Mouse (Mus musculus) kidney, adult 18-20 months (tissue): Measurements from ENCODE around the gene Gm5475.
"Not testable (repeated sequence)": the region's sequence is repeated elsewhere in the genome, so short reads cannot be mapped to it uniquely, and the experiment has no call there.

Experiments used
- DNase-seq: peaks from one replicate; pipeline ENCODE4 v3.0.0; 2021

Gene Gm5475

DNA sequence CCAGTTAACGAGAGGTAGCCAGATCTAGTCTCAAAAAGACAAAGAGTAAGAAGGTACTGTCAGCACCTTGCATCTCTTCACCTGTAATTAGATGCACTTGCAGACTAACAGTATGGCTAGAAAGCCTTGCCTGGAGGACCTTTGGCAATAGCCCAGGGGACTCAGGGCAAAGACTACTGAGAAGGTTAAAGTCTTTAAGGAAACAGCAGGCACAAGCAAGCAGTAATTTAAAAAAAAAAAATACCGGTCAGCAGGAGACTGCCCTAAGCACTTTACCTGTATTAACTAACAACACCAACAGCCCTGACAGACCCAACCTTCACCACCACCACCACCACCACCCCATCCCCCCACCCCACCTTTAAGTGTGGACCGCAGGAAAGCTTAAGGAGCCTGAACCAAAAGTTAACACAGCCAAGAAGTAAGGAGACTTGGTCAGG is at the start of gene Gm5475:
Gene Gm5475 (plus strand): TSS at position 390 of the 440 bp plus-strand sequence.
- peak; percentile 69 for DNase-seq

- DNase-seq, result peak; percentile 71
Measured at GRCm38 (mm10) chr15:100375066-100375465, 46.9 kb upstream of the Gm5475 start.

DNA sequence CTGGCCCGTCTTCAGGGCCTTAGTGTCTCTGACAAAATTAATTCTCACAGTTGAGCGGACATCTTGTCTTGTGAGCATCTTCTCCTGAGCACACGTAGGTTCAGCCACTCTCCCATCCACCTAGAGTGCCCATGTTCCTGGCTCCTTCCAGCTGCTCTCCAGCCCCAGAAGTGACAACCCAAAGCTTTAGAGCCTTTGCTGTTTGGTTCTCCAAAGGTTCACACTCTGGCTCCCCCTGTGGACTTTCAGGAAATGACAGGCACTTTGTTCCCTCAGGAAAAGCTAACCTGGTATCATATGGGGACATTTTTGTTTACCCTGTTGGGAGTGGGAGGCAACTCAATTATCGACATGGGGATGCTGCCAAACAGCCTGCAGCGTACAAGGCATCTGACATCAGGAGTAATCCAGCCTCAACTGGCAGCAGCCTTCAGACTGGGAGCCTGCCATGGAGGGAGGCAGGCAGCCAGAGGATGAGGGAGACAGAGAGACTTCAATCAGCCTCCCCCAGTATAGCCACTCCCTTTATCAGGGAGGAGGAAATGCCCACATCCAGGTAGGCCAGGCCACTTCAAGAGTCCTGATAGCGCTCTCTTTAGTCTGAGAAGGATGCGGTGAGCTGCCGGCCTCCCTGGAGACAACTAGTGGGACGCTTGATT is 44.0 kb upstream of the Gm5475 start:
- not testable (repeated sequence) for DNase-seq

- DNase-seq, result no peak
Measured at GRCm38 (mm10) chr15:100379658-100380057, 42.3 kb upstream of the Gm5475 start.

- DNase-seq, result no peak
Measured at GRCm38 (mm10) chr15:100380104-100380503, 41.8 kb upstream of the Gm5475 start.

GRCm38 (mm10) chr15:100385705-100386104 is 36.2 kb upstream of the Gm5475 start:
- DNase-seq, result no peak

- no peak for DNase-seq
Measured at GRCm38 (mm10) chr15:100387544-100388223, 34.3 kb upstream of the Gm5475 start.

GRCm38 (mm10) chr15:100388224-100388835 is 33.6 kb upstream of the Gm5475 start:
- DNase-seq, result no peak

- DNase-seq, result no peak
Measured at GRCm38 (mm10) chr15:100388886-100389285, 33.1 kb upstream of the Gm5475 start.

DNA sequence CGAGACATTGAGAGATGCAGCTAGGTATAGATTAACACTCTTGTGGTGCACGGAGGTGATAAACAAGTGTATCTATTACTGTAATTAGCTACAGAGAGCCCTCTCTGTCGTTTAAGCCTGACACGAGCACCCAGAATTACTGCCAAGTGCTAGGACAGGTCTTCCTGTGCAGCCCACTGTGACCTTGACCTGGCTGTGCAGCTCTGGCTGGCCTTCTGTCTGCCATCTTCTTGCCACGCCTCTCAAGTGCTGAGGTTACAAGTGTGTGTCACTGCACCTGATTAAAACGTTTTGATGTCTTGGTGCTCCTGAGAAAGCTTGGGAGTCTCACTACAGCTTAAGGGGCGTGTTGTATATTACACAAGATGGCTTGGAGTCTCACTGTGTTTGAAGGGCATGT is 30.9 kb upstream of the Gm5475 start:
- DNase-seq, result no peak

DNA sequence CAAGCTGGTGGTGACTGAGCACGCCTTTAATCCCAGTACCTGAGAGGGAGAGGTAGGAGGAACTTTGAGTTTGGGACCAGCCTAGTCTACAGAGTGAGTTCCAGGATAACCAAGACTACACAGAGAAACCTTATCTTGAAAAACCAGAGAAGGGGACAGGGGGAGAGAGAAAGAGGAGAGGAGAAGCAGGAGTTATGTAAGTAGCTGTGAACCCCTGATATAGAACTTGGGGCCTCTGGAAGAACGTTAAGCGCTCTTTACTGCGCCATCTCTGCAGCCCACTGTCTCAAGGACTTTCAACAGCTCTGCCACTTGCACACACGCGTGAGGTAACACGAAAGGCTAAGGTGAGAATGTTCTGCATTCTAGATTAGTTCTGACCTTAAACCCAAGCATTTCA is 30.3 kb upstream of the Gm5475 start:
- DNase-seq, result no peak

DNA sequence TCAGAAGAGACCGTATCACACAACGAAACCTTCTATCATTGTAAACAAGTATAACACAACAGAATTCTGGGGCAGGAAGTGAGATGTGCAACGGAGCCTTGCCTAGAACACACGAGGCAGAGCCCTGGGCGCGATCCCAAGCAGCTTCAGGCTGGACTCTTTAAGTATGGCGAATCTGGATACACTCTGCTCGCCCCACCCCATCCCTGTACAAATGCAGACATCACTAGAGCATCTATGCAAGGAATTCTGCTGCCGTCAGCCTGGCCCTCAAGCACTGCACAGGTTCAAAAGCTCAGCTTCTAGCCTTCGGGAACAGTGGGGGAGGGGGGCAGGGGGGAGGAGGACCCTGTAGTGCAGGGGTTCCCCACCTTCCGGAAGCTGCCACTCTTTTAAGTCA is 28.9 kb upstream of the Gm5475 start:
- DNase-seq, result no peak

- no peak for DNase-seq
Measured at GRCm38 (mm10) chr15:100395561-100395960, 26.4 kb upstream of the Gm5475 start.

DNA sequence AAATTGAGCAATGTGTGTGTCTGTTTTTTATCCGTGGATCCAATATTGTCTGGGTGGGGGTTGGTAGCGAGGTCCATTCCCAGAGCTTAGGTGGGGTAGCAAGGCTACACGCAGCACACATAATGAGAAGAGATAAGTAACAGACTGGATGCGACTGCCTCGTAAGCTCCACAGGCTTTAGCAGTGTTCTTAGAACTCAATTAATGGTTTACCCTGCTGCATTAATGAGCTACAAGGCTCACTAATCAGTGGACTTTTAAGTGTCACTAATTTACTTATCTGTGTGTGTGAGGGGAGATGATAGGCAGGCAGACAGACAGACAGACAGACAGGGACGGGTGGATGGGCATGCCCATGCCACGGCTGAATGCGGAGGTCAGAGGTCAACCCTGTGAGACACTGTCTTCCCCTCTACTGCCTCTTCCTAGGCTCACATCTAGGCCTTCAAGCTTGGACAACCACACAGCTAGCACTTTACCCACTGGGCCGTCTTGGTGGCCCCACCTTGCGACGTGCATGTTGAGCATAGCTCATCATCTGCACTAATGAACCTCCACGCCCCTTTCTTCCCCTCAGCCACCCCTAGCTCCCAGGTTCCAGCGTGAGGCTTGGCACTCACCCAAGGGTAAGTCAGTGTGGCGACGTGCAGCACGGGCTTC is 21.2 kb upstream of the Gm5475 start:
- peak; percentile 73 for DNase-seq

GRCm38 (mm10) chr15:100401811-100402210 is 20.1 kb upstream of the Gm5475 start:
- peak; percentile 43 for DNase-seq

DNA sequence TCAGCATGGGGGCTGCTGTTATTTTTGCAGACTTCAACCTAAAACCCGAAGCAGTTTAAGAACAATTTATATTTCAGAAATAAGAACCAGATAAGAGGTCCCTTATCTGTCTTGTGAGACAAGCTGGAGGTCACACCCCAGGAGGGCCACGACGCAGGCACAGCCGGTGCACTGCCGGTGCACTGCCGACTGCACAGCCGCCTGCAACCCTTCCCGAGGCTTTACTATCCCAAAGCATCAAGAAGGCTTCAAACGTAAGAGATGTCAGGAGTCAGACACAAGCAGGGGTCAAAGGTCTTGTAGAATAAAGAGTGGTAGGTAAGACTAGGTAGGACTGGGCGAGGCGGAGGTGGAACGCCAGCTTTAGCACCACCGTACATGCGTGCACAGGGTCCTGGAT is 19.6 kb upstream of the Gm5475 start:
- DNase-seq, result no peak

DNA sequence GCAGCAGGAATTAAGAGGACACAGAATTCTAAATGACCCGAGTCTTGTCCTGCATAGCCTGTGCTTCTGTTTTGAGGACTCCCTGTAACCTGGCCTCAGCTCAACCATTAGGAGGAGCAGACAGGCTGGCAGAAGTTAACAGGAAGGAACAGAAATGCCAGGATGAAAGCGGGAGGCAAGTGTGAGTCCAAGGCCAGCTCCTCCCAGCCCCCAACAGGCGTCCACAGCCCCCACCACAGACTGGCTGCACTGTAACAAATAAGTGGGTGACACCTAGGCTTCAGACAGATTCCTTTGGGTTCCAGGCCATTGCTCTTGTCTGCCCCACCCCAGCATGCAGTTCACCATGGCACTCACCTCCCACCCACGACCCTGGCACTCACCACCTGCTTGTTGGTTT is 19.1 kb upstream of the Gm5475 start:
- no peak for DNase-seq

- peak; percentile 77 for DNase-seq
Measured at GRCm38 (mm10) chr15:100403318-100404000, 18.5 kb upstream of the Gm5475 start.

- DNase-seq, result no peak
Measured at GRCm38 (mm10) chr15:100406088-100406487, 15.9 kb upstream of the Gm5475 start.

DNA sequence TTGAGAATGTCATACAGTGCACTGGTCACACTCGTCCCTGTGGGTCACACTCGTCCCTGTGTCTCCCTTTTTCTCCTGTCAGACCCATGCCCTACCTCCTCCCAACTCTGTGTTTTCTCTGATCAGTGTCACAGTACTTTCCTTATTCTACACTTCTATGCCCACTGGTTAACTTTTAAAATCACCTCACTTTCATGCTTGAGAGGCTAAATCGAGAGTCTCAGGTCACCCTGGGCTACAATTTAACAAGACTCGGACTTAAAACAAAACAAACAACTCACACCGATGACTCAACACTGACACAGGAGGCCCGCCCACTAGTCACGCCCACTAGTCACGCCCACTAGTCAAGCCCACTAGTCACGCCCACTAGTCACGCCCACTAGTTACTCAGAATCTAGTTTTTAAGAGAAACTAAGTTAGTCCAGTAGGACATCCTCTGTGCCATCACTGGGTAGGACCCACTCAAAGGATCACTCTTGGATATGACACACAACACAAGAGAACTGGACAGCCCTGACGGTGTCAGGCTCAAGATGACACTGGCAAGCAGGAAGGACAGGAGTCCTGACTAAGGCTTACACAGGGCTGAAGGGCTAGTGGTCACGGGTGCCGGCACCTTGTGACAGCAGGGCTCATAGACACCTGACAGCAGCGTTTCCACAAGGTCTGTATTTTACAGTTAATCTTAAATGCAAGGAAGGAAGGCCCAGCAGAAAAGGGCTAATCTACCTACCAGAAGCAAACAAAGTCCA is 10.9 kb upstream of the Gm5475 start:
- DNase-seq, result peak; percentile 86

DNA sequence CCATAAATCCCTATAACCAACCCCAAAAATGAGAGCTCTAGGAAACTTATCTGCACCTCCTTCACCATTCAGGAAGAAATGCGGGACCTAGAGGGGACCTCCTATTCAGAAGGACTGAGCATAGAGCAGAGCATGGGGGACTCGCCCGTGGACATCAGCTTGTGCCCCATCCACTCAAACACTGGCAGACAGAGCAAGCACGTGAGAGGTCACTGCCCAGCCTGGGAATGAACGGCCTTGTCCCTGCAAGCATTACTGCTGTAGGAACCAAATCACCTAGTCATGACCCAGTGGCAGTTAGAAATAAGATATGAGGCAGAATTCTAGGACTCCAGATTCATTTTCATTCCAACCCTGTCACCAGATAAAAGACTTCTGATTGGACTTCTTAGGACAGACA is 10.2 kb upstream of the Gm5475 start:
- DNase-seq, result no peak

DNA sequence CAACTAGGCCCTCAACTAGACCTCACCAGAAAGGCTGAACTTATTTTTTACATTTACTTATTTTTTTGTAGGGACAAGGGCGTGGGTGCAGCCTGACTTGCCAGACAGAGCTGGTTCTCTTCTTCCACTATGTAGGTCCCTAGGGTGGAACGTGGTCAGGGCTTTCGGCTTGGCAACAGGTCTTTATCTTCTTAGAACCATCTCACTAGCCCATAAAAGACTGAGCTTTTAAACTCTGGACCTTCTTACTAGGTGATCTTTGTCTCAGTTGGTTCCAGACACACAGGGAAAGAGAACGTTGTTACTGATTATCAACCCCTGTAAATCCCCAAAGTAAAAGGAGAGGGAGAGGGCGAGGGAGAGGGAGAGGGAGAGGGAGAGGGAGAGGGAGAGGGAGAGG is 8.6 kb upstream of the Gm5475 start:
- DNase-seq, result peak; percentile 37
